Mouse (Mus musculus) heart, embryonic 16.5 days (tissue): ENCODE measurements at regions not wholly inside any gene's neighbourhood (a gene's known extent, or its start where the extent isn't known, plus 50 kb on each side); places are given as distances from the start of the nearest gene placed in this dataset.

Experiments used
- ATAC-seq: fragments of 200-750 bp; cut with Nextera tagmentation; replicated peaks from 2 replicates; pipeline ENCODE4 v1.8.0; 2017; ENCODE audit warnings: moderate number of reproducible peaks; ENCODE audit not compliant: insufficient read depth, low FRiP score; ENCODE audit errors: extremely low read depth
- H3K27ac ChIP-seq: fragments of 300-500 bp; sonication (generic); 2 replicates; pipeline ENCODE4 v1.5.1; 2014; ENCODE audit warnings: mild to moderate bottlenecking, low read length, control low read depth, moderate library complexity
- H3K27me3 ChIP-seq: fragments of 300-500 bp; sonication (generic); 2 replicates; pipeline ENCODE4 v1.6.1; 2014; ENCODE audit warnings: low read length, mixed read lengths; ENCODE audit not compliant: control insufficient read depth, insufficient read depth
- H3K36me3 ChIP-seq: fragments of 300-500 bp; sonication (generic); 2 replicates; pipeline ENCODE4 v1.6.1; 2014; ENCODE audit not compliant: control insufficient read depth, insufficient read depth
- H3K4me1 ChIP-seq: fragments of 300-500 bp; sonication (generic); 2 replicates; pipeline ENCODE4 v1.6.1; 2014; ENCODE audit warnings: low read length, mixed read lengths; ENCODE audit not compliant: control insufficient read depth, insufficient read depth
- H3K4me2 ChIP-seq: fragments of 300-500 bp; sonication (generic); 2 replicates; pipeline ENCODE4 v1.6.1; 2014; ENCODE audit warnings: low read depth, mild to moderate bottlenecking, control low read depth, low read length
- H3K4me3 ChIP-seq: fragments of 300-500 bp; sonication (generic); 2 replicates; pipeline ENCODE4 v1.5.1; 2014; ENCODE audit warnings: mild to moderate bottlenecking, control low read depth, low read length
- H3K9ac ChIP-seq: fragments of 300-500 bp; sonication (generic); 2 replicates; pipeline ENCODE4 v1.6.1; 2014; ENCODE audit warnings: low read length, control low read depth
- H3K9me3 ChIP-seq: fragments of 300-500 bp; sonication (generic); replicated peaks from 2 replicates; pipeline ENCODE4 v1.6.1; 2016; ENCODE audit warnings: low read length; ENCODE audit not compliant: control insufficient read depth
- WGBS: fragments of 180-500 bp; shearing (Covaris S2); extraction: QIAGEN DNeasy Blood & Tissue Kit; methylation state at CpG from one replicate; pipeline ENCODE4 v1.1.7; 2014; 5-methylcytosine and 5-hydroxymethylcytosine counted together

GRCm38 (mm10) chr15:51363391-51363790 lies 2521.3 kb upstream of the Gm7489 start:
- Histone ChIP-seq H3K27me3 (no peaks in the 10 kb centered on the region), H3K9me3 (no peaks in the 10 kb centered on the region), H3K4me3 (no peak overlapping the region), H3K9ac (no peak overlapping the region), H3K36me3 (no peaks in the 10 kb centered on the region), H3K4me1 (no peaks in the 10 kb centered on the region), H3K27ac (no peak overlapping the region), H3K4me2 (no peak overlapping the region)
- ATAC-seq: no peak
- WGBS: 35% methylated on average over 7 of the region's 7 CpGs

GRCm38 (mm10) chr15:51371162-51371561 lies 2513.5 kb upstream of the Gm7489 start:
- Histone ChIP-seq H3K9me3 (no peaks in the 10 kb centered on the region), H3K9ac (no peak overlapping the region), H3K27me3 (no peaks in the 10 kb centered on the region), H3K27ac (no peak overlapping the region), H3K4me1 (no peaks in the 10 kb centered on the region), H3K36me3 (no peaks in the 10 kb centered on the region), H3K4me3 (no peak overlapping the region), H3K4me2 (no peak overlapping the region)
- ATAC-seq: no peak

GRCm38 (mm10) chr15:51390383-51390782 lies 2494.3 kb upstream of the Gm7489 start:
- Histone ChIP-seq H3K4me3 (no peak overlapping the region), H3K4me1 (no peaks in the 10 kb centered on the region), H3K9me3 (no peaks in the 10 kb centered on the region), H3K36me3 (no peaks in the 10 kb centered on the region), H3K27me3 (no peaks in the 10 kb centered on the region), H3K4me2 (no peak overlapping the region), H3K9ac (no peak overlapping the region), H3K27ac (no peak overlapping the region)
- WGBS: 84% methylated on average over 2 of the region's 2 CpGs
- ATAC-seq: no peak

- no peak overlapping the region for H3K27ac ChIP-seq
- no peak overlapping the region for H3K4me3 ChIP-seq
- ATAC-seq: no peak
- no peaks in the 10 kb centered on the region for H3K4me1 ChIP-seq
- no peaks in the 10 kb centered on the region for H3K27me3 ChIP-seq
- no peak overlapping the region for H3K9ac ChIP-seq
- H3K4me2 ChIP-seq: no peak overlapping the region
- WGBS: 64% methylated on average over 2 of the region's 2 CpGs
- no peaks in the 10 kb centered on the region for H3K36me3 ChIP-seq
- H3K9me3 ChIP-seq: no peaks in the 10 kb centered on the region
Measured at GRCm38 (mm10) chr15:51391352-51391751, 2493.4 kb upstream of the Gm7489 start.

GRCm38 (mm10) chr15:51392449-51393405 lies 2492.0 kb upstream of the Gm7489 start:
- no peaks in the 10 kb centered on the region for H3K27me3 ChIP-seq
- H3K27ac ChIP-seq: no peak overlapping the region
- no peak for ATAC-seq
- H3K36me3 ChIP-seq: no peaks in the 10 kb centered on the region
- H3K4me3 ChIP-seq: no peak overlapping the region
- WGBS: 56% methylated on average over 7 of the region's 7 CpGs
- no peak overlapping the region for H3K4me2 ChIP-seq
- H3K9ac ChIP-seq: no peak overlapping the region
- H3K4me1 ChIP-seq: no peaks in the 10 kb centered on the region
- no peaks in the 10 kb centered on the region for H3K9me3 ChIP-seq

- ATAC-seq: no peak
- Histone ChIP-seq H3K27me3 (no peaks in the 10 kb centered on the region), H3K4me1 (no peaks in the 10 kb centered on the region), H3K36me3 (no peaks in the 10 kb centered on the region), H3K4me3 (no peak overlapping the region), H3K27ac (no peak overlapping the region), H3K9me3 (no peaks in the 10 kb centered on the region), H3K9ac (no peak overlapping the region), H3K4me2 (no peak overlapping the region)
- WGBS: 75% methylated on average over 8 of the region's 8 CpGs
Measured at GRCm38 (mm10) chr15:51395961-51396360, 2488.7 kb upstream of the Gm7489 start.

- H3K9ac ChIP-seq: no peak overlapping the region
- no peaks in the 10 kb centered on the region for H3K4me1 ChIP-seq
- no peak overlapping the region for H3K4me2 ChIP-seq
- no peaks in the 10 kb centered on the region for H3K9me3 ChIP-seq
- H3K27ac ChIP-seq: no peak overlapping the region
- H3K4me3 ChIP-seq: no peak overlapping the region
- 83% methylated on average over 3 of the region's 3 CpGs for WGBS
- no peak for ATAC-seq
- no peaks in the 10 kb centered on the region for H3K36me3 ChIP-seq
- no peaks in the 10 kb centered on the region for H3K27me3 ChIP-seq
Measured at GRCm38 (mm10) chr15:51403581-51403980, 2481.1 kb upstream of the Gm7489 start.

- WGBS: 43% methylated on average over 6 of the region's 6 CpGs
- ATAC-seq: no peak
- no peak overlapping the region for H3K27ac ChIP-seq
Measured at GRCm38 (mm10) chr15:51409791-51410308, 2474.9 kb upstream of the Gm7489 start.

GRCm38 (mm10) chr15:51411966-51412365 lies 2472.7 kb upstream of the Gm7489 start:
- Histone ChIP-seq H3K36me3 (no peaks in the 10 kb centered on the region), H3K4me3 (no peak overlapping the region), H3K9me3 (no peaks in the 10 kb centered on the region), H3K9ac (no peak overlapping the region), H3K27me3 (no peaks in the 10 kb centered on the region), H3K27ac (no peak overlapping the region), H3K4me2 (no peak overlapping the region), H3K4me1 (no peaks in the 10 kb centered on the region)
- ATAC-seq: no peak

More at GRCm38 (mm10) chr15:51409791-51410308, 2474.9 kb upstream of the Gm7489 start:
- Histone ChIP-seq H3K9me3 (no peaks in the 10 kb centered on the region), H3K4me3 (no peak overlapping the region), H3K4me1 (no peaks in the 10 kb centered on the region), H3K4me2 (no peak overlapping the region), H3K9ac (no peak overlapping the region), H3K27me3 (no peaks in the 10 kb centered on the region), H3K36me3 (no peaks in the 10 kb centered on the region)
